Mouse (Mus musculus) liver, embryonic 14.5 days (tissue): ENCODE data around the gene Sox6. TPM values are rescaled to one million over a fixed set of nuclear protein-coding genes. Genes with fewer than 3 reads are reported as not detected.

Experiments used
- ATAC-seq: fragments of 200-750 bp; cut with Nextera tagmentation; 2 replicates; pipeline ENCODE4 v1.8.0; 2017; ENCODE audit warnings: moderate number of reproducible peaks, mild to moderate bottlenecking, moderate library complexity; ENCODE audit not compliant: insufficient read depth
- DNase-seq, 3 experiments: peaks; one replicate each; pipeline ENCODE4 v3.0.0-alpha.2; 2012 to 2013; ENCODE audit warnings: low read depth in 3 of 3, low spot score in 3 of 3
- H3K27ac ChIP-seq: fragments of 300-500 bp; sonication (generic); 2 replicates; pipeline ENCODE4 v1.5.1; 2014; ENCODE audit warnings: moderate library complexity, mild to moderate bottlenecking, control low read depth, inconsistent platforms
- H3K27me3 ChIP-seq: fragments of 300-500 bp; sonication (generic); 2 replicates; pipeline ENCODE4 v1.6.1; 2014; ENCODE audit warnings: mild to moderate bottlenecking, low read length, moderate library complexity; ENCODE audit not compliant: control insufficient read depth, insufficient read depth
- H3K36me3 ChIP-seq: fragments of 300-500 bp; sonication (generic); replicated peaks from 2 replicates; pipeline ENCODE4 v1.6.1; 2014; ENCODE audit warnings: low read depth; ENCODE audit not compliant: control insufficient read depth, insufficient read depth
- H3K4me1 ChIP-seq, 2 experiments: fragments of 200-500 bp in 1 of 2; fragments of 300-500 bp in 1 of 2; sonication (generic) in 1 of 2; replicated peaks; 2 replicates each; pipeline ENCODE4 v1.6.1; 2012 to 2014; ENCODE audit warnings: antibody characterized with exemption in 1 of 2, inconsistent platforms in 1 of 2, low read length in 1 of 2; ENCODE audit not compliant: control insufficient read depth in 2 of 2, insufficient read depth in 2 of 2
- H3K4me2 ChIP-seq: fragments of 300-500 bp; sonication (generic); 2 replicates; pipeline ENCODE4 v1.6.1; 2014; ENCODE audit warnings: low read depth, mild to moderate bottlenecking, control low read depth, moderate library complexity
- H3K4me3 ChIP-seq, 2 experiments: fragments of 200-500 bp in 1 of 2; fragments of 300-500 bp in 1 of 2; sonication (generic) in 1 of 2; 2 replicates each; pipeline ENCODE4 v1.5.1; 2012 to 2014; ENCODE audit warnings: low read depth in 2 of 2, low read length in 2 of 2, mild to moderate bottlenecking in 2 of 2, control low read depth in 1 of 2, inconsistent platforms in 1 of 2, moderate library complexity in 1 of 2; ENCODE audit not compliant: insufficient read depth in 1 of 2
- H3K9ac ChIP-seq: fragments of 300-500 bp; sonication (generic); replicated peaks from 2 replicates; pipeline ENCODE4 v1.6.1; 2014; ENCODE audit warnings: mild to moderate bottlenecking, control low read depth, moderate library complexity
- H3K9me3 ChIP-seq: fragments of 300-500 bp; sonication (generic); 2 replicates; pipeline ENCODE4 v1.6.1; 2016; ENCODE audit warnings: low read length, mixed read lengths; ENCODE audit not compliant: control insufficient read depth
- CTCF ChIP-seq: IDR thresholded peaks from 2 replicates; pipeline ENCODE4 v1.5.1; 2016; ENCODE audit warnings: antibody characterized with exemption, low read depth, control low read depth
- EP300 ChIP-seq: IDR thresholded peaks from 2 replicates; pipeline ENCODE4 v1.6.1; 2016; ENCODE audit warnings: antibody characterized with exemption, low read depth
- WGBS: fragments of 180-500 bp; shearing (Covaris S2); extraction: QIAGEN DNeasy Blood & Tissue Kit; methylation state at CpG from one replicate; pipeline ENCODE4 v1.1.7; 2014; ENCODE audit not compliant: insufficient replicate concordance; 5-methylcytosine and 5-hydroxymethylcytosine counted together
- polyA plus RNA-seq, 2 experiments: library from polyadenylated mRNA; depleted of rRNA in 1 of 2; stranded (reverse) in 1 of 2; unstranded in 1 of 2; fragments of >200 nt; fragmentation: Nextera tagmentation in 1 of 2; extraction: Ambion mirVana in 1 of 2; gene quantifications; 2 replicates each; pipeline versions ENCODE4 v1.2.1 to v1.2.3; 2012 to 2014

Sox6 gene
- polyA plus RNA-seq, 2 experiments = 15.9 to 64.0 TPM

- no peaks in the 10 kb centered on the region for H3K27me3 ChIP-seq
- no peaks in the 10 kb centered on the region for H3K9me3 ChIP-seq
- peaks cover 54 to 57% of the 10 kb centered on the region in 2 experiments for H3K4me1 ChIP-seq
- WGBS = 40% methylated on average over 3 of the region's 3 CpGs
- peaks cover 10% of the 10 kb centered on the region for H3K36me3 ChIP-seq
- H3K4me3 ChIP-seq = no peak overlapping the region
- no peak overlapping the region for H3K4me2 ChIP-seq
- no peak for ATAC-seq
- no peak for DNase-seq
- TF ChIP-seq EP300 (no peak), CTCF (no peak)
- no peak overlapping the region for H3K27ac ChIP-seq
- H3K9ac ChIP-seq = no peak overlapping the region
These were observed 203.6 kb downstream of the Sox6 start for GRCm38 (mm10) chr7:115835005-115835404.

GRCm38 (mm10) chr7:115833701-115834100 is 204.9 kb downstream of the Sox6 start:
- Histone ChIP-seq H3K9ac (peak overlapping the region; percentile 3; the same call in 1 of the 2 replicates), H3K27me3 (no peaks in the 10 kb centered on the region), H3K4me3 (no peak overlapping the region), H3K4me2 (no peak overlapping the region), H3K36me3 (peaks cover 14% of the 10 kb centered on the region), H3K9me3 (no peaks in the 10 kb centered on the region), H3K27ac (no peak overlapping the region), H3K4me1 (peaks cover 52 to 61% of the 10 kb centered on the region in 2 experiments)
- whole genome bisulfite sequencing = 83% methylated on average over 3 of the region's 3 CpGs
- DNase-seq = no peak
- TF ChIP-seq EP300 = no peak
- TF ChIP-seq CTCF = no peak
- no peak for ATAC-seq

DNA sequence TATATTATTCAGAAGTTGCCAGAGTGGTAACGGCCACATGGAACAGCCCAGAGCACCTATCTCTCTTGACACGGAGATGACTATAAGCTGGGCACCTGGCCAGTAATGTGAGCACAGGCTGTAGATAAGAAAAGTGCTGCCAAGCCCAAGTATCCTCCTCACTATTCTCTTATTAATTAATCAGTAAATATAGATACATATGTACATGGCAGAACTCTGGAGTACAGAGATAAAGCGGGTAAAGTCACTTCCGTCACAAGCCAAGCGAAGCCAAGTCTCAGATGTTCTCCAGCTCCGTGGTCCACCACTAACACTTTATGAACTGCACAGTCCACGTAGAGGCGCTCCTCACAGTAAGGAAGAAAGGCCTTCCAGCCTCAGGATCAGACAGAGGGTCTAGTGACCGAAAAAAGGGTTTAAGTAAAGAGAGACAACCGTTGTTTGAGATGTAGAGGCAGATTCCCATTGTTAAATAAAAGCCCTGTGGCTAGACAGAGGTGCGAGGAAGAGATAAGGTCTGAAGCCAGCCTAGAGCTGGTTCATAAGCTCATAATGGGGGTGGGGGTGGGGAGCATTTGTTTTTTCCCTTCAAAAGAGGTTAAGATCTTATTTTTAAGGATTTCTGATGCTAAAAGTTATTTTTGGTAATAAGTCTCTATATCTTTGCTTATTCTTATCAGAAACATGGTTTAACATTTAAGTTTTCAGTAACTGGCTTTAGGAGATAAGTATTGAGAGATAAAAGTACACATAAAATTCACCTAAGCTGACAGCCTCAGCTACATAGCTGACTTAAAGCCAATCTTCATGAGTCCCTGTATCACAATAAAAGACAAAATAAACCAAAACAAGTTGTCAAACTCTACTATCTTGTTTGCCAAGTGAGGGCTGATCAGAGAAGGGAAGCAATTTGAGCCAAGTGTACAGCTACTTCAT is 207.4 kb downstream of the Sox6 start:
- DNase-seq (peak; percentile 75 to 84 (median 80)), ATAC-seq (peak; percentile 94)
- H3K36me3 ChIP-seq = peaks cover 25% of the 10 kb centered on the region
- TF ChIP-seq CTCF = no peak
- peak; percentile 91 for TF ChIP-seq EP300
- peaks cover 54 to 58% of the 10 kb centered on the region in 2 experiments for H3K4me1 ChIP-seq
- no peaks in the 10 kb centered on the region for H3K9me3 ChIP-seq
- peak overlapping the region; percentile 85 for H3K27ac ChIP-seq
- no peaks in the 10 kb centered on the region for H3K27me3 ChIP-seq
- 12% methylated on average over 11 of the region's 11 CpGs for WGBS
- H3K4me2 ChIP-seq = peak overlapping the region; percentile 76
- peak overlapping the region; percentile 44 to 48 for H3K4me3 ChIP-seq
- peak overlapping the region; percentile 49 for H3K9ac ChIP-seq

- H3K4me1 ChIP-seq = peaks cover 51 to 56% of the 10 kb centered on the region in 2 experiments
- TF ChIP-seq CTCF = no peak
- no peak for TF ChIP-seq EP300
- H3K9ac ChIP-seq = peak overlapping the region; percentile 49; the same call in 1 of the 2 replicates
- peaks cover 27% of the 10 kb centered on the region for H3K36me3 ChIP-seq
- 64% methylated on average over 10 of the region's 10 CpGs for WGBS
- no peaks in the 10 kb centered on the region for H3K9me3 ChIP-seq
- no peaks in the 10 kb centered on the region for H3K27me3 ChIP-seq
- ATAC-seq = 0 out of 2 replicates have a peak, but pooled peaks have one; percentile 1
- H3K4me2 ChIP-seq = peak overlapping the region; percentile 76
- H3K4me3 ChIP-seq = peak overlapping the region; percentile 11 to 44; a peak in 3 of 4 replicates
- no peak for DNase-seq
- H3K27ac ChIP-seq = peak overlapping the region; percentile 85
These were observed 208.2 kb downstream of the Sox6 start for GRCm38 (mm10) chr7:115830366-115830765.

DNA sequence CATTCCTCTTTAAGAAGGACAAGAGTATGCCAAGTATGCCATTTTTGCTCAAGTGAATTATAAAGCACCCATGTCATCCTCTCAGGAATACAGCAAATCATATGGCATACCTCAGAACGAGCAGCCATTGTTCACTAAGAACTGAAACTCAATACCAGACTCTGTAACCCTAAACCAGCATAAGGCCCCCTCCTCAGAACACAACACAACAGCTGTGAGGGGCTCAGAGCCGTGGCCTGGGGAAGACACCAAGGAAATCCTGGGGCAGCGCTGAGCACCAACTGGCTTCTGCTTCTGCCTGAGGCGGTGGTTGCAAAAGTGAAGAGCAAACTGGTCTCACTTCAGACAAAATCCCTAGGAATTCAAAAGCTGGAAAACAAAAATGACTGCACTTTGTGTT is 208.8 kb downstream of the Sox6 start:
- Histone ChIP-seq H3K36me3 (peaks cover 27% of the 10 kb centered on the region), H3K27me3 (no peaks in the 10 kb centered on the region), H3K9ac (no peak overlapping the region), H3K4me2 (peak overlapping the region; percentile 76), H3K27ac (no peak overlapping the region), H3K4me1 (peaks cover 46 to 56% of the 10 kb centered on the region in 2 experiments), H3K9me3 (no peaks in the 10 kb centered on the region), H3K4me3 (no peak overlapping the region)
- ATAC-seq (no peak), DNase-seq (no peak)
- WGBS = 75% methylated on average over 4 of the region's 4 CpGs
- TF ChIP-seq EP300 = no peak
- TF ChIP-seq CTCF = no peak
